Mouse (Mus musculus): ENCODE measurements around the gene Gfer.

Gene Gfer

GRCm38 (mm10) chr17:24696011-24696697, at the start of gene Gfer, which contains the start of gene Noxo1:
TSS of gene Gfer (minus strand) at chr17:24696156.
TSS of gene Noxo1 (plus strand) at chr17:24696234.
- peak; percentile 83 for DNase-seq

- DNase-seq: no peak
These were observed 48.4 kb upstream of the Gfer start for GRCm38 (mm10) chr17:24744381-24744780.

GRCm38 (mm10) chr17:24743896-24744295, 47.9 kb upstream of the Gfer start:
- DNase-seq: no peak

- DNase-seq: no peak
These were observed 46.4 kb upstream of the Gfer start for GRCm38 (mm10) chr17:24742307-24742706.

- no peak for DNase-seq
These were observed 44.0 kb upstream of the Gfer start for GRCm38 (mm10) chr17:24739926-24740325.

- DNase-seq: no peak
These were observed 42.3 kb upstream of the Gfer start for GRCm38 (mm10) chr17:24738238-24738637.

GRCm38 (mm10) chr17:24737135-24737810, 41.3 kb upstream of the Gfer start:
- no peak for DNase-seq

- peak; percentile 80 for DNase-seq
These were observed 40.5 kb upstream of the Gfer start, which contains the start of gene Msrb1 for GRCm38 (mm10) chr17:24736330-24737051. TSS of gene Msrb1 (plus strand) at chr17:24736642.

- no peak for DNase-seq
These were observed 39.5 kb upstream of the Gfer start for GRCm38 (mm10) chr17:24735446-24735845.

GRCm38 (mm10) chr17:24734513-24734912, 38.6 kb upstream of the Gfer start:
- DNase-seq: no peak

GRCm38 (mm10) chr17:24733434-24734050, 37.6 kb upstream of the Gfer start:
- no peak for DNase-seq

- DNase-seq: no peak
These were observed 36.4 kb upstream of the Gfer start for GRCm38 (mm10) chr17:24732233-24732935.

GRCm38 (mm10) chr17:24730787-24731186, 34.8 kb upstream of the Gfer start:
- DNase-seq: no peak

- no peak for DNase-seq
These were observed 33.1 kb upstream of the Gfer start for GRCm38 (mm10) chr17:24729067-24729466.

- DNase-seq: no peak
These were observed 32.2 kb upstream of the Gfer start for GRCm38 (mm10) chr17:24728184-24728583.

GRCm38 (mm10) chr17:24727618-24728017, 31.7 kb upstream of the Gfer start, which contains the start of gene Rpl3l:
TSS of gene Rpl3l (plus strand) at chr17:24727820.
- no peak for DNase-seq

GRCm38 (mm10) chr17:24725637-24726390, 29.9 kb upstream of the Gfer start:
- no peak for DNase-seq

GRCm38 (mm10) chr17:24724184-24724583, 28.2 kb upstream of the Gfer start, which contains the start of gene Ndufb10:
TSS of gene Ndufb10 (minus strand) at chr17:24724478.
- peak; percentile 99 for DNase-seq

GRCm38 (mm10) chr17:24723881-24724180, 27.9 kb upstream of the Gfer start:
- peak; percentile 26 for DNase-seq

GRCm38 (mm10) chr17:24723122-24723880, 27.3 kb upstream of the Gfer start:
- no peak for DNase-seq

All from right cerebral cortex, postnatal 4 days (tissue).